Mouse (Mus musculus) frontal cortex, postnatal 14 days (tissue): ENCODE measurements at regions not wholly inside any gene's neighbourhood (a gene's known extent, or its start where the extent isn't known, plus 50 kb on each side); places are given as distances from the start of the nearest gene placed in this dataset.

Source experiments
- DNase-seq, 2 experiments: peaks; one replicate each; pipeline ENCODE4 v3.0.0; 2022; ENCODE audit warnings: low spot score in 2 of 2

GRCm38 (mm10) chr13:116017886-116018285 is 291.6 kb downstream of the Isl1 start:
- no peak for DNase-seq

- no peak for DNase-seq
These were observed 305.8 kb downstream of the Isl1 start for GRCm38 (mm10) chr13:116003733-116004132.

- DNase-seq = peak; percentile 18 to 26
These were observed 307.0 kb downstream of the Isl1 start for GRCm38 (mm10) chr13:116002391-116002899.

- DNase-seq = no peak
These were observed 318.9 kb downstream of the Isl1 start for GRCm38 (mm10) chr13:115990591-115990990.

- DNase-seq = no peak
These were observed 320.4 kb downstream of the Isl1 start for GRCm38 (mm10) chr13:115989091-115989490.

- no peak for DNase-seq
These were observed 323.2 kb downstream of the Isl1 start for GRCm38 (mm10) chr13:115986282-115986681.

- no peak for DNase-seq
These were observed 323.8 kb downstream of the Isl1 start for GRCm38 (mm10) chr13:115985715-115986114.

- DNase-seq = no peak
These were observed 331.6 kb downstream of the Isl1 start for GRCm38 (mm10) chr13:115977890-115978203.

- DNase-seq = no peak
These were observed 332.2 kb downstream of the Isl1 start for GRCm38 (mm10) chr13:115977118-115977889.
